Mouse (Mus musculus): ENCODE measurements around the gene Alg14. TPM values are rescaled to one million over a fixed set of nuclear protein-coding genes. Genes with fewer than 3 reads are reported as not detected.

Gene Alg14
- total RNA-seq, 2 experiments from 2014 or later = 13.9 to 15.6 TPM

GRCm38 (mm10) chr3:121357030-121357429, 65.5 kb downstream of the Alg14 start:
- intact Hi-C loops (cut with DNase I) = no loop called here

GRCm38 (mm10) chr3:121358285-121358684, 66.7 kb downstream of the Alg14 start:
- Histone ChIP-seq H3K27ac (no peak overlapping the region), H3K4me3 (no peak overlapping the region)
- DNase-seq (ENCODE audit: extremely low spot score in 1 of 2, low spot score in 2 of 2) = no peak
- no peak for TF ChIP-seq CTCF (IDR thresholded peaks at IDR 0.05)
- intact Hi-C loops (cut with DNase I) = no loop called here

More at GRCm38 (mm10) chr3:121357030-121357429, 65.5 kb downstream of the Alg14 start:
- DNase-seq (ENCODE audit: extremely low spot score in 1 of 2, low spot score in 2 of 2) = no peak
- H3K27ac ChIP-seq = no peak overlapping the region
- TF ChIP-seq CTCF (IDR thresholded peaks at IDR 0.05) = no peak
- no peak overlapping the region for H3K4me3 ChIP-seq

GRCm38 (mm10) chr3:121358850-121359249, 67.3 kb downstream of the Alg14 start:
- no peak for TF ChIP-seq CTCF (IDR thresholded peaks at IDR 0.05)
- intact Hi-C loops (cut with DNase I) = no loop called here
- Histone ChIP-seq H3K27ac (no peak overlapping the region), H3K4me3 (no peak overlapping the region)
- no peak for DNase-seq (ENCODE audit: extremely low spot score in 1 of 2, low spot score in 2 of 2)

- H3K27ac ChIP-seq = no peak overlapping the region
- no peak overlapping the region for H3K4me3 ChIP-seq
- no peak for TF ChIP-seq CTCF (IDR thresholded peaks at IDR 0.05)
- intact Hi-C loops (cut with DNase I) = no loop called here
- DNase-seq (ENCODE audit: extremely low spot score in 1 of 2, low spot score in 2 of 2) = no peak
Measured at GRCm38 (mm10) chr3:121359272-121359671, 67.7 kb downstream of the Alg14 start.

- no peak for DNase-seq (ENCODE audit: extremely low spot score in 1 of 2, low spot score in 2 of 2)
- Histone ChIP-seq H3K4me3 (no peak overlapping the region), H3K27ac (no peak overlapping the region)
- intact Hi-C loops (cut with DNase I) = no loop called here
- no peak for TF ChIP-seq CTCF (IDR thresholded peaks at IDR 0.05)
Measured at GRCm38 (mm10) chr3:121362002-121362401, 70.4 kb downstream of the Alg14 start.

- DNase-seq (ENCODE audit: extremely low spot score in 1 of 2, low spot score in 2 of 2) = no peak
- intact Hi-C loops (cut with DNase I) = no loop called here
- Histone ChIP-seq H3K4me3 (no peak overlapping the region), H3K27ac (0 out of 2 replicates have a peak overlapping the region, but pooled peaks have one; percentile 16)
- TF ChIP-seq CTCF (IDR thresholded peaks at IDR 0.05) = no peak
Measured at GRCm38 (mm10) chr3:121364388-121364787, 72.8 kb downstream of the Alg14 start.

GRCm38 (mm10) chr3:121365131-121365530, 73.6 kb downstream of the Alg14 start:
- TF ChIP-seq CTCF (IDR thresholded peaks at IDR 0.05) = no peak
- Histone ChIP-seq H3K4me3 (no peak overlapping the region), H3K27ac (no peak overlapping the region)
- no peak for DNase-seq (ENCODE audit: extremely low spot score in 1 of 2, low spot score in 2 of 2)
- intact Hi-C loops (cut with DNase I) = no loop called here

- Histone ChIP-seq H3K27ac (no peak overlapping the region), H3K4me3 (no peak overlapping the region)
- TF ChIP-seq CTCF (IDR thresholded peaks at IDR 0.05) = no peak
- DNase-seq (ENCODE audit: extremely low spot score in 1 of 2, low spot score in 2 of 2) = no peak
- intact Hi-C loops (cut with DNase I) = no loop called here
Measured at GRCm38 (mm10) chr3:121368616-121369015, 77.0 kb downstream of the Alg14 start.

GRCm38 (mm10) chr3:121369517-121369916, 77.9 kb downstream of the Alg14 start:
- TF ChIP-seq CTCF (IDR thresholded peaks at IDR 0.05) = no peak
- no peak for DNase-seq (ENCODE audit: extremely low spot score in 1 of 2, low spot score in 2 of 2)
- no peak overlapping the region for H3K4me3 ChIP-seq
- H3K27ac ChIP-seq = no peak overlapping the region
- intact Hi-C loops (cut with DNase I) = no loop called here

- no peak overlapping the region for H3K4me3 ChIP-seq
- no peak for TF ChIP-seq CTCF (IDR thresholded peaks at IDR 0.05)
- no peak overlapping the region for H3K27ac ChIP-seq
- DNase-seq (ENCODE audit: extremely low spot score in 1 of 2, low spot score in 2 of 2) = no peak
- intact Hi-C loops (cut with DNase I) = no loop called here
Measured at GRCm38 (mm10) chr3:121370301-121370700, 78.7 kb downstream of the Alg14 start.

GRCm38 (mm10) chr3:121370830-121371526, 79.4 kb downstream of the Alg14 start:
- DNase-seq (ENCODE audit: extremely low spot score in 1 of 2, low spot score in 2 of 2) = no peak
- TF ChIP-seq CTCF (IDR thresholded peaks at IDR 0.05) = no peak
- no peak overlapping the region for H3K4me3 ChIP-seq
- intact Hi-C loops (cut with DNase I) = no loop called here
- no peak overlapping the region for H3K27ac ChIP-seq

GRCm38 (mm10) chr3:121371527-121372220, 80.1 kb downstream of the Alg14 start:
- no peak overlapping the region for H3K27ac ChIP-seq
- no peak for TF ChIP-seq CTCF (IDR thresholded peaks at IDR 0.05)
- intact Hi-C loops (cut with DNase I) = no loop called here
- DNase-seq (ENCODE audit: extremely low spot score in 1 of 2, low spot score in 2 of 2) = no peak
- no peak overlapping the region for H3K4me3 ChIP-seq
